Mouse (Mus musculus) left cerebral cortex, adult 9 months (tissue): ENCODE data around the gene Asna1.

ENCODE experiments used
- DNase-seq, 2 experiments: peaks; one replicate each; pipeline ENCODE4 v3.0.0; 2022; ENCODE audit warnings: low spot score in 2 of 2

The Asna1 gene

GRCm38 (mm10) chr8:84976031-84976762, 48.9 kb downstream of the Asna1 start:
- peak; percentile 85 to 97 for DNase-seq

- peak in 1 of 2 experiments; percentile 79 for DNase-seq
Measured at GRCm38 (mm10) chr8:84975434-84975833, 49.6 kb downstream of the Asna1 start.

- no peak for DNase-seq
Measured at GRCm38 (mm10) chr8:84974543-84975142, 50.4 kb downstream of the Asna1 start.

- peak in 1 of 2 experiments; percentile 58 for DNase-seq
Measured at GRCm38 (mm10) chr8:84973803-84974542, 51.1 kb downstream of the Asna1 start.

- no peak for DNase-seq
Measured at GRCm38 (mm10) chr8:84973079-84973478, 52.0 kb downstream of the Asna1 start.

- no peak for DNase-seq
Measured at GRCm38 (mm10) chr8:84970913-84971312, 54.2 kb downstream of the Asna1 start.

GRCm38 (mm10) chr8:84970135-84970790, 54.8 kb downstream of the Asna1 start:
- no peak for DNase-seq

GRCm38 (mm10) chr8:84969241-84970134, 55.6 kb downstream of the Asna1 start, which contains the start of the genes Gm49661, Prdx2 and Rnaseh2a:
Gene Gm49661 (minus strand): TSS chr8:84969433.
Gene Prdx2 (plus strand): TSS chr8:84969587.
Gene Rnaseh2a (minus strand): TSS chr8:84969767.
- peak in 1 of 2 experiments; percentile 66 for DNase-seq

GRCm38 (mm10) chr8:84968650-84969049, 56.4 kb downstream of the Asna1 start:
- no peak for DNase-seq
